Mouse (Mus musculus) liver, postnatal 0 days (tissue): ENCODE data around the gene Emb.

Experiments
- CTCF ChIP-seq: sonication (generic); IDR thresholded peaks from 2 replicates; pipeline ENCODE4 v1.5.1; 2016; ENCODE audit warnings: antibody characterized with exemption, low read depth
- EP300 ChIP-seq: IDR thresholded peaks from 2 replicates; pipeline ENCODE4 v1.6.1; 2016; ENCODE audit warnings: antibody characterized with exemption, low read depth, mild to moderate bottlenecking

GRCm38 (mm10) chr13:117224901-117225300, 16.6 kb downstream of the Emb start:
- no peak for TF ChIP-seq CTCF
- no peak for TF ChIP-seq EP300
